Mouse (Mus musculus): Measurements from ENCODE around the gene Olfr1251.
"Not testable (repeated sequence)": the region's sequence is repeated elsewhere in the genome, so short reads cannot be mapped to it uniquely, and the experiment has no call there.

Gene Olfr1251

GRCm38 (mm10) chr2:89671836-89672235 lies at the start of gene Olfr1251:
Gene Olfr1251 (minus strand): TSS chr2:89671936.
- no peak for DNase-seq

GRCm38 (mm10) chr2:89691980-89692379 lies 20.2 kb upstream of the Olfr1251 start:
- DNase-seq = no peak

- DNase-seq = no peak
These were observed 10.4 kb downstream of the Olfr1251 start, which contains the start of gene Olfr1250 for GRCm38 (mm10) chr2:89661367-89661766. Gene Olfr1250 (minus strand): TSS chr2:89661467.

- no peak for DNase-seq
These were observed 36.9 kb downstream of the Olfr1251 start, which contains the start of gene Olfr1249 for GRCm38 (mm10) chr2:89634883-89635282. Gene Olfr1249 (minus strand): TSS chr2:89634983.

- DNase-seq = not testable (repeated sequence)
These were observed 53.6 kb downstream of the Olfr1251 start, which contains the start of gene Olfr1248 for GRCm38 (mm10) chr2:89618145-89618544. Gene Olfr1248 (minus strand): TSS chr2:89618245.
